Mouse (Mus musculus) bone marrow macrophage, adult 2 months (primary cell): ENCODE data around the gene Apol7e.
"Not testable (repeated sequence)": the region's sequence is repeated elsewhere in the genome, so short reads cannot be mapped to it uniquely, and the experiment has no call there.

ENCODE experiments used
- CTCF ChIP-seq: IDR thresholded peaks from 2 replicates; pipeline ENCODE4 v1.5.1; 2012; ENCODE audit warnings: low read depth, mild to moderate bottlenecking, low read length, moderate library complexity
- POLR2A ChIP-seq: IDR thresholded peaks from 2 replicates; pipeline ENCODE4 v1.6.1; 2012; ENCODE audit warnings: mild to moderate bottlenecking, low read depth, low read length, borderline replicate concordance

GRCm38 (mm10) chr15:77718240-77718639 is 19.6 kb downstream of the Apol7e start:
- not testable (repeated sequence) for TF ChIP-seq CTCF, POLR2A
